Mouse (Mus musculus) stomach, postnatal 0 days (tissue): ENCODE results near the gene Nradd.

Experiments used
- CTCF ChIP-seq: IDR thresholded peaks from 2 replicates; pipeline ENCODE4 v1.5.1; 2016; ENCODE audit warnings: antibody characterized with exemption, low read depth, mild to moderate bottlenecking, moderate library complexity
- EP300 ChIP-seq: optimal IDR thresholded peaks from 2 replicates; pipeline ENCODE3; 2016; ENCODE audit warnings: antibody characterized with exemption

- no peak for TF ChIP-seq CTCF
- no peak for TF ChIP-seq EP300
Measured at GRCm38 (mm10) chr9:110622621-110623219, 1.5 kb downstream of the Nradd start.
